ENCODE assay signal across 1 mouse cellular context in the genomic region with DNA sequence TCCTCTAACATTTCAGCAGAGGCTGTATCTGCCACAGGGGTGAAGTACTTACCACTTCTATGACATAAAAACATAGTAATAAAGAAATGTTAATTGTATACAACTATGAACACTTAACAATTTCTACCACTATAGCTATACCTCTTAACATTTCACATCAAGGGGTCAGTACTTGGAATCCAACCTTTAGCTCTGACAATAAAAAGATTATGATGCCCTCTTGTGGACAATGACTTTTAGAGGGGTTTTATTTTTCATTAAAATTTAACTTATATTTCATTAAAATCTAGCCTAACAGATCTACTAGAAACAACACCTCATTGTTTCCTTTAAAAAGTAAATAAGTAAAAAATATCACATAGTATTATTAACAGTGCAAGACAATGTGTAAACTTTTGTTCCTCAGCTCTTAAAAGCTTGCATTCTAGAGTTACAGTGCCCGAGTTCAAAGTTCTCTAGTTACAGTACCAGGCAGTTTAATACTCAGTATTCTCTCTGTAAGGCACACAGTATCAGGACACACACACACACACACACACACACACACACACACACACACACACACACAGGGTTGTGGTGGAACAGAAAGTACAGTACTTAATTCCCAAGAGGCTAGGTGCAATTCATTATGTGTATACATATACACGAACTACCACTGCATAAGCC.
TF ChIP-seq lines count a peak whose summit lies in the region.

No protein-coding gene starts in this region.

TF ChIP-seq in MEL, 35 proteins besides CTCF, POLR2A, EP300 and RAD21:
- peak; percentile 64 for TF ChIP-seq ZC3H11A (IDR thresholded peaks at IDR 0.05; ENCODE audit: low read depth, low read length)
- TF ChIP-seq CHD2 (IDR thresholded peaks at IDR 0.05; ENCODE audit: low read length), result no peak
- TF ChIP-seq SMC3 (IDR thresholded peaks at IDR 0.05; ENCODE audit: low read depth, low read length), result peak; percentile 77
